Mouse (Mus musculus) hindbrain, embryonic 10.5 days (tissue): ENCODE measurements at regions not wholly inside any gene's neighbourhood (a gene's known extent, or its start where the extent isn't known, plus 50 kb on each side); places are given as distances from the start of the nearest gene placed in this dataset.

Source experiments
- DNase-seq: peaks from one replicate; pipeline ENCODE4 v3.0.0-alpha.2; 2017; ENCODE audit warnings: low spot score
- H3K27ac ChIP-seq: fragments of 300-500 bp; sonication (generic); 2 replicates; pipeline ENCODE4 v1.5.1; 2016; ENCODE audit warnings: mild to moderate bottlenecking, moderate library complexity
- H3K27me3 ChIP-seq: fragments of 300-500 bp; sonication (generic); 2 replicates; pipeline ENCODE4 v1.6.1; 2016; ENCODE audit warnings: mild to moderate bottlenecking; ENCODE audit not compliant: poor library complexity, insufficient read depth, severe bottlenecking
- H3K36me3 ChIP-seq: fragments of 300-500 bp; sonication (generic); 2 replicates; pipeline ENCODE4 v1.6.1; 2016; ENCODE audit warnings: mild to moderate bottlenecking, moderate library complexity
- H3K4me1 ChIP-seq: fragments of 300-500 bp; sonication (generic); replicated peaks from 2 replicates; pipeline ENCODE4 v1.6.1; 2016; ENCODE audit warnings: mild to moderate bottlenecking
- H3K4me3 ChIP-seq: fragments of 300-500 bp; sonication (generic); 2 replicates; pipeline ENCODE4 v1.5.1; 2016; ENCODE audit warnings: mild to moderate bottlenecking, moderate library complexity
- H3K9me3 ChIP-seq: fragments of 300-500 bp; sonication (generic); 2 replicates; pipeline ENCODE4 v1.6.1; 2016; ENCODE audit warnings: mild to moderate bottlenecking, moderate library complexity
- WGBS: fragments of 180-500 bp; shearing (Covaris S2); methylation state at CpG from one replicate; pipeline ENCODE4 v1.1.7; 2016; 5-methylcytosine and 5-hydroxymethylcytosine counted together

- 93% methylated on average over 4 of the region's 4 CpGs for WGBS
- Histone ChIP-seq H3K27me3 (no peaks in the 10 kb centered on the region), H3K4me3 (no peak overlapping the region), H3K36me3 (no peaks in the 10 kb centered on the region), H3K4me1 (peaks cover 12% of the 10 kb centered on the region), H3K27ac (no peak overlapping the region), H3K9me3 (no peaks in the 10 kb centered on the region)
- DNase-seq: no peak
These were observed 759.8 kb upstream of the Car8 start for GRCm38 (mm10) chr4:8998606-8999005.

GRCm38 (mm10) chr4:8992171-8992570 lies 753.3 kb upstream of the Car8 start:
- H3K9me3 ChIP-seq: no peaks in the 10 kb centered on the region
- no peak overlapping the region for H3K27ac ChIP-seq
- DNase-seq: no peak
- H3K36me3 ChIP-seq: no peaks in the 10 kb centered on the region
- WGBS: 74% methylated on average over 1 of the region's 1 CpGs
- no peaks in the 10 kb centered on the region for H3K27me3 ChIP-seq
- H3K4me3 ChIP-seq: no peak overlapping the region
- H3K4me1 ChIP-seq: peaks cover 32% of the 10 kb centered on the region

- no peaks in the 10 kb centered on the region for H3K36me3 ChIP-seq
- H3K4me1 ChIP-seq: peaks cover 48% of the 10 kb centered on the region
- H3K9me3 ChIP-seq: no peaks in the 10 kb centered on the region
- 88% methylated on average over 5 of the region's 5 CpGs for WGBS
- no peaks in the 10 kb centered on the region for H3K27me3 ChIP-seq
- no peak for DNase-seq
- H3K27ac ChIP-seq: no peak overlapping the region
- no peak overlapping the region for H3K4me3 ChIP-seq
These were observed 751.7 kb upstream of the Car8 start for GRCm38 (mm10) chr4:8990551-8990950.

GRCm38 (mm10) chr4:8989614-8990013 lies 750.8 kb upstream of the Car8 start:
- H3K4me1 ChIP-seq: peaks cover 48% of the 10 kb centered on the region
- no peak overlapping the region for H3K27ac ChIP-seq
- no peaks in the 10 kb centered on the region for H3K36me3 ChIP-seq
- 83% methylated on average over 6 of the region's 6 CpGs for WGBS
- H3K4me3 ChIP-seq: no peak overlapping the region
- no peaks in the 10 kb centered on the region for H3K9me3 ChIP-seq
- H3K27me3 ChIP-seq: no peaks in the 10 kb centered on the region
- DNase-seq: no peak

- Histone ChIP-seq H3K27me3 (no peaks in the 10 kb centered on the region), H3K4me3 (no peak overlapping the region), H3K27ac (no peak overlapping the region), H3K4me1 (peaks cover 48% of the 10 kb centered on the region), H3K36me3 (no peaks in the 10 kb centered on the region), H3K9me3 (no peaks in the 10 kb centered on the region)
- 93% methylated on average over 4 of the region's 4 CpGs for WGBS
- DNase-seq: no peak
These were observed 750.3 kb upstream of the Car8 start for GRCm38 (mm10) chr4:8989110-8989509.

- no peaks in the 10 kb centered on the region for H3K36me3 ChIP-seq
- no peaks in the 10 kb centered on the region for H3K27me3 ChIP-seq
- peak overlapping the region; percentile 5; the same call in 1 of the 2 replicates for H3K27ac ChIP-seq
- H3K9me3 ChIP-seq: no peaks in the 10 kb centered on the region
- H3K4me1 ChIP-seq: peaks cover 48% of the 10 kb centered on the region
- DNase-seq: no peak
- H3K4me3 ChIP-seq: no peak overlapping the region
- WGBS: 49% methylated on average over 8 of the region's 8 CpGs
These were observed 749.5 kb upstream of the Car8 start for GRCm38 (mm10) chr4:8988345-8988733.

- Histone ChIP-seq H3K36me3 (no peaks in the 10 kb centered on the region), H3K4me3 (no peak overlapping the region), H3K9me3 (no peaks in the 10 kb centered on the region), H3K27ac (peak overlapping the region; percentile 5; the same call in 1 of the 2 replicates), H3K27me3 (no peaks in the 10 kb centered on the region), H3K4me1 (peaks cover 48% of the 10 kb centered on the region)
- DNase-seq: no peak
- 57% methylated on average over 10 of the region's 10 CpGs for WGBS
These were observed 748.9 kb upstream of the Car8 start for GRCm38 (mm10) chr4:8987544-8988344.

- H3K27ac ChIP-seq: no peak overlapping the region; the same call in 1 of the 2 replicates
- DNase-seq: no peak
- no peak overlapping the region for H3K4me3 ChIP-seq
- H3K27me3 ChIP-seq: no peaks in the 10 kb centered on the region
- 53% methylated on average over 13 of the region's 13 CpGs for WGBS
- peaks cover 48% of the 10 kb centered on the region for H3K4me1 ChIP-seq
- no peaks in the 10 kb centered on the region for H3K9me3 ChIP-seq
- H3K36me3 ChIP-seq: no peaks in the 10 kb centered on the region
These were observed 747.7 kb upstream of the Car8 start for GRCm38 (mm10) chr4:8986394-8987091.

GRCm38 (mm10) chr4:8984059-8984606 lies 745.3 kb upstream of the Car8 start:
- Histone ChIP-seq H3K27ac (no peak overlapping the region), H3K36me3 (no peaks in the 10 kb centered on the region), H3K4me1 (peaks cover 32% of the 10 kb centered on the region), H3K27me3 (no peaks in the 10 kb centered on the region), H3K4me3 (no peak overlapping the region), H3K9me3 (no peaks in the 10 kb centered on the region)
- WGBS: 94% methylated on average over 5 of the region's 5 CpGs
- no peak for DNase-seq

- no peaks in the 10 kb centered on the region for H3K9me3 ChIP-seq
- H3K36me3 ChIP-seq: no peaks in the 10 kb centered on the region
- 91% methylated on average over 8 of the region's 8 CpGs for WGBS
- no peaks in the 10 kb centered on the region for H3K27me3 ChIP-seq
- DNase-seq: no peak
- H3K4me1 ChIP-seq: no peaks in the 10 kb centered on the region
- H3K4me3 ChIP-seq: no peak overlapping the region
- H3K27ac ChIP-seq: no peak overlapping the region
These were observed 740.1 kb upstream of the Car8 start for GRCm38 (mm10) chr4:8978949-8979348.

GRCm38 (mm10) chr4:8969951-8970455 lies 731.2 kb upstream of the Car8 start:
- no peak for DNase-seq
- Histone ChIP-seq H3K36me3 (no peaks in the 10 kb centered on the region), H3K27me3 (no peaks in the 10 kb centered on the region), H3K27ac (no peak overlapping the region), H3K4me1 (0 out of 2 replicates have a peak, but pooled peaks cover 6% of the 10 kb centered on the region), H3K9me3 (no peaks in the 10 kb centered on the region), H3K4me3 (no peak overlapping the region)
- WGBS: 90% methylated on average over 5 of the region's 5 CpGs

- Histone ChIP-seq H3K4me1 (0 out of 2 replicates have a peak, but pooled peaks cover 6% of the 10 kb centered on the region), H3K9me3 (no peaks in the 10 kb centered on the region), H3K36me3 (no peaks in the 10 kb centered on the region), H3K4me3 (no peak overlapping the region), H3K27ac (no peak overlapping the region), H3K27me3 (no peaks in the 10 kb centered on the region)
- 42% methylated on average over 3 of the region's 3 CpGs for WGBS
- DNase-seq: no peak
These were observed 729.9 kb upstream of the Car8 start for GRCm38 (mm10) chr4:8968741-8969140.

GRCm38 (mm10) chr4:8967986-8968385 lies 729.1 kb upstream of the Car8 start:
- Histone ChIP-seq H3K27me3 (no peaks in the 10 kb centered on the region), H3K27ac (no peak overlapping the region), H3K9me3 (no peaks in the 10 kb centered on the region), H3K4me1 (peaks cover 6% of the 10 kb centered on the region; the same call in 1 of the 2 replicates), H3K4me3 (no peak overlapping the region), H3K36me3 (no peaks in the 10 kb centered on the region)
- DNase-seq: no peak
- WGBS: 90% methylated on average over 3 of the region's 3 CpGs
